26 mouse cellular contexts compared by ENCODE assay signal in genomic region chr5:23683431-23683830, GRCm38 (mm10).
"Had no signal": no experiment of that assay in that cellular context is flagged by ENCODE, and none has a peak within 500 bp of the region (broad histone marks: within the 10 kb centered on the region; RNA-seq: fewer than 3 reads in every experiment).

No protein-coding gene starts in this region.

- ATAC-seq: hindbrain, embryonic 16.5 days; inflammation-experienced regulatory T-cells, adult 6 months; intestine, embryonic 15.5 days; intestine, postnatal 0 days had no signal

- H3K4me1 ChIP-seq: heart, embryonic 10.5 days; heart, embryonic 12.5 days; hindbrain, embryonic 10.5 days; hindbrain, embryonic 12.5 days; intestine, embryonic 15.5 days; limb, embryonic 10.5 days; limb, embryonic 12.5 days; liver, embryonic 13.5 days had no signal

- H3K4me3 ChIP-seq: gastrocnemius, adult 2 months; heart, embryonic 10.5 days; heart, embryonic 12.5 days; hindbrain, embryonic 10.5 days; hindbrain, embryonic 12.5 days; intestine, embryonic 15.5 days; left cerebral cortex, adult 2 months; limb, embryonic 10.5 days; limb, embryonic 12.5 days; liver, embryonic 13.5 days had no signal

- H3K27ac ChIP-seq: gastrocnemius, adult 2 months; heart, embryonic 10.5 days; hindbrain, embryonic 10.5 days; hindbrain, embryonic 12.5 days; hindbrain, embryonic 14.5 days; intestine, embryonic 15.5 days; left cerebral cortex, adult 2 months; limb, embryonic 10.5 days; limb, embryonic 12.5 days; liver, embryonic 13.5 days had no signal

- H3K9ac ChIP-seq: heart, embryonic 12.5 days; hindbrain, embryonic 12.5 days; hindbrain, embryonic 14.5 days; intestine, embryonic 15.5 days; limb, embryonic 12.5 days; liver, embryonic 13.5 days had no signal

- DNase-seq: gastrocnemius, adult 2 months; gastrocnemius, postnatal 10 days; gastrocnemius, postnatal 25 days; heart, adult 18-20 months; heart, postnatal 10 days; heart, postnatal 4 days; kidney, adult 18-20 months; kidney, adult 8-10 months; kidney, postnatal 10 days; kidney, postnatal 36 days; layer of hippocampus, adult 9-11 months; liver; liver, embryonic 13.5 days had no signal

- H3K9me3 ChIP-seq: heart, embryonic 10.5 days; heart, embryonic 12.5 days; hindbrain, embryonic 10.5 days; hindbrain, embryonic 12.5 days; intestine, embryonic 15.5 days; limb, embryonic 10.5 days; limb, embryonic 12.5 days; liver, embryonic 13.5 days had no signal

- H3K36me3 ChIP-seq: heart, embryonic 10.5 days; heart, embryonic 12.5 days; hindbrain, embryonic 10.5 days; hindbrain, embryonic 12.5 days; intestine, embryonic 15.5 days; limb, embryonic 10.5 days; limb, embryonic 12.5 days; liver, embryonic 13.5 days had no signal

- H3K4me2 ChIP-seq: heart, embryonic 12.5 days; hindbrain, embryonic 12.5 days; hindbrain, embryonic 14.5 days; intestine, embryonic 15.5 days; limb, embryonic 12.5 days; liver, embryonic 11.5 days; liver, embryonic 13.5 days had no signal

- H3K27me3 ChIP-seq: heart, embryonic 12.5 days; hindbrain, embryonic 12.5 days; intestine, embryonic 15.5 days; limb, embryonic 12.5 days; liver, embryonic 13.5 days had no signal
